Mouse (Mus musculus) MEL (cell line): ENCODE data around the gene Eif2ak1. TPM values are rescaled to one million over a fixed set of nuclear protein-coding genes. Genes with fewer than 3 reads are reported as not detected.

Source experiments
- DNase-seq: peaks from one replicate; pipeline ENCODE4 v3.0.0; 2011; ENCODE audit warnings: low read depth, low spot score
- H3K27ac ChIP-seq: 2 replicates; pipeline ENCODE4 v1.5.1; 2012; ENCODE audit warnings: low read depth, mild to moderate bottlenecking, control low read depth, low read length, moderate library complexity; ENCODE audit not compliant: control insufficient read depth
- H3K27me3 ChIP-seq, 2 experiments: fragments of 150-350 bp in 1 of 2; sonication (generic) in 1 of 2; 2 replicates each; pipeline ENCODE4 v1.6.1; 2012; ENCODE audit warnings: low read length in 2 of 2, mild to moderate bottlenecking in 2 of 2, improper control_type of control experiment in 1 of 2, moderate library complexity in 1 of 2; ENCODE audit not compliant: insufficient read depth in 2 of 2, control insufficient read depth in 1 of 2
- H3K36me3 ChIP-seq, 2 experiments: 2 replicates each; pipeline ENCODE4 v1.6.1; 2012 to 2014; ENCODE audit warnings: low read length in 2 of 2, improper control_type of control experiment in 1 of 2, inconsistent platforms in 1 of 2, mild to moderate bottlenecking in 1 of 2; ENCODE audit not compliant: insufficient read depth in 2 of 2, control insufficient read depth in 1 of 2
- H3K4me1 ChIP-seq, 2 experiments: fragments of 150-350 bp in 1 of 2; sonication (generic) in 1 of 2; 2 replicates each; pipeline ENCODE4 v1.6.1; 2012; ENCODE audit warnings: low read length in 2 of 2, improper control_type of control experiment in 1 of 2, mild to moderate bottlenecking in 1 of 2; ENCODE audit not compliant: insufficient read depth in 2 of 2, control insufficient read depth in 1 of 2
- H3K4me3 ChIP-seq, 2 experiments: fragments of 150-350 bp in 1 of 2; sonication (generic) in 1 of 2; 2 replicates each; pipeline ENCODE4 v1.5.1; 2012; ENCODE audit warnings: low read depth in 2 of 2, low read length in 2 of 2, mild to moderate bottlenecking in 2 of 2, moderate library complexity in 2 of 2, control low read depth in 1 of 2, improper control_type of control experiment in 1 of 2; ENCODE audit not compliant: control insufficient read depth in 1 of 2, insufficient read depth in 1 of 2
- H3K79me2 ChIP-seq: 2 replicates; pipeline ENCODE4 v1.6.1; 2012; ENCODE audit warnings: mild to moderate bottlenecking, low read length, moderate library complexity; ENCODE audit not compliant: control insufficient read depth, poor library complexity, insufficient read depth
- H3K9ac ChIP-seq: 2 replicates; pipeline ENCODE4 v1.6.1; 2012; ENCODE audit warnings: low read depth, mild to moderate bottlenecking, control low read depth, low read length, moderate library complexity; ENCODE audit not compliant: control insufficient read depth, poor library complexity, severe bottlenecking
- H3K9me3 ChIP-seq: fragments of 150-350 bp; sonication (generic); replicated peaks from 2 replicates; pipeline ENCODE4 v1.6.1; 2012; ENCODE audit warnings: mild to moderate bottlenecking, low read length, improper control_type of control experiment, moderate library complexity; ENCODE audit not compliant: insufficient read depth
- ELF1 ChIP-seq: IDR thresholded peaks from 2 replicates; pipeline ENCODE4 v1.6.1; 2014; ENCODE audit warnings: low read depth, mild to moderate bottlenecking, inconsistent platforms, low read length, improper control_type of control experiment, moderate library complexity
- EP300 ChIP-seq, 2 experiments: IDR thresholded peaks; 2 replicates each; pipeline ENCODE4 v1.6.1; 2011; ENCODE audit warnings: improper control_type of control experiment in 2 of 2, low read length in 2 of 2, low read depth in 1 of 2, mild to moderate bottlenecking in 1 of 2
- GABPA ChIP-seq: IDR thresholded peaks from 2 replicates; pipeline ENCODE4 v1.6.1; 2012; ENCODE audit warnings: low read depth, mild to moderate bottlenecking, inconsistent platforms, low read length, improper control_type of control experiment, moderate library complexity
- HCFC1 ChIP-seq: IDR thresholded peaks from 2 replicates; pipeline ENCODE4 v1.6.1; 2012; ENCODE audit warnings: low read depth, mild to moderate bottlenecking, inconsistent platforms, low read length, improper control_type of control experiment, moderate library complexity
- JUND ChIP-seq: IDR thresholded peaks from 2 replicates; pipeline ENCODE4 v1.6.1; 2011; ENCODE audit warnings: low read depth, mild to moderate bottlenecking, improper control_type of control experiment, low read length
- MXI1 ChIP-seq: IDR thresholded peaks from 2 replicates; pipeline ENCODE4 v1.6.1; 2011; ENCODE audit warnings: mild to moderate bottlenecking, low read depth, low read length, improper control_type of control experiment
- MYB ChIP-seq: IDR thresholded peaks from 2 replicates; pipeline ENCODE4 v1.6.1; 2011; ENCODE audit warnings: mild to moderate bottlenecking, low read depth, low read length, improper control_type of control experiment
- MYC ChIP-seq: IDR thresholded peaks from 2 replicates; pipeline ENCODE4 v1.6.1; 2011; ENCODE audit warnings: low read depth, mild to moderate bottlenecking, low read length, improper control_type of control experiment, moderate library complexity
- NELFE ChIP-seq: IDR thresholded peaks from 2 replicates; pipeline ENCODE4 v1.6.1; 2011; ENCODE audit warnings: low read depth, low read length, improper control_type of control experiment
- SIN3A ChIP-seq: IDR thresholded peaks from 2 replicates; pipeline ENCODE4 v1.6.1; 2012; ENCODE audit warnings: low read length, improper control_type of control experiment, inconsistent platforms
- SMC3 ChIP-seq: IDR thresholded peaks from 2 replicates; pipeline ENCODE4 v1.6.1; 2011; ENCODE audit warnings: low read depth, low read length, improper control_type of control experiment
- TBP ChIP-seq: IDR thresholded peaks from 2 replicates; pipeline ENCODE4 v1.8.0; 2011; ENCODE audit warnings: low read depth, low read length, improper control_type of control experiment
- UBTF ChIP-seq: IDR thresholded peaks from 2 replicates; pipeline ENCODE4 v1.6.1; 2012; ENCODE audit warnings: low read depth, mild to moderate bottlenecking, inconsistent platforms, low read length, improper control_type of control experiment, moderate library complexity, borderline replicate concordance; ENCODE audit not compliant: insufficient read depth
- USF1 ChIP-seq: IDR thresholded peaks from 2 replicates; pipeline ENCODE4 v1.6.1; 2014; ENCODE audit warnings: low read depth, mild to moderate bottlenecking, inconsistent platforms, low read length, improper control_type of control experiment, moderate library complexity
- polyA plus RNA-seq, 2 experiments: library from polyadenylated mRNA; stranded (reverse) in 1 of 2; unstranded in 1 of 2; fragments of >175 nt in 1 of 2; fragments of >200 nt in 1 of 2; gene quantifications; 2 replicates each; pipeline versions ENCODE4 v1.2.1 to v1.2.4; 2012; ENCODE audit warnings: low replicate concordance in 2 of 2, low read depth in 1 of 2; ENCODE audit not compliant: insufficient read length in 2 of 2, insufficient read depth in 1 of 2, missing spikeins in 1 of 2
- total RNA-seq: library from RNA; depleted of rRNA; stranded (reverse); fragments of 300-350 nt; gene quantifications from 2 replicates; pipeline ENCODE4 v1.2.3, GENCODE M21; 2012

Gene Eif2ak1
- total and polyA plus RNA-seq, 3 experiments = 14.8 to 33.5 (median 26.7) TPM

- H3K4me1 ChIP-seq = no peaks in the 10 kb centered on the region
- no peak overlapping the region for H3K27ac ChIP-seq
- no peaks in the 10 kb centered on the region for H3K79me2 ChIP-seq
- peaks cover 0 to 3% of the 10 kb centered on the region in 2 experiments; a peak in 2 of 4 replicates for H3K36me3 ChIP-seq
- H3K27me3 ChIP-seq = no peaks in the 10 kb centered on the region
- DNase-seq = no peak
- TF ChIP-seq MYB = no peak
- TF ChIP-seq SMC3 = no peak
- no peak for TF ChIP-seq NELFE
- no peak for TF ChIP-seq MXI1
- TF ChIP-seq EP300 (IDR thresholded peaks at IDR 0.05; ENCODE audit: low read depth in 1 of 2, low read length in 2 of 2) = no peak
- no peak for TF ChIP-seq MYC
- no peak overlapping the region for H3K4me3 ChIP-seq
- no peaks in the 10 kb centered on the region for H3K9me3 ChIP-seq
- no peak overlapping the region for H3K9ac ChIP-seq
Observed at GRCm38 (mm10) chr5:143929291-143929690, 111.7 kb downstream of the Eif2ak1 start.

DNA sequence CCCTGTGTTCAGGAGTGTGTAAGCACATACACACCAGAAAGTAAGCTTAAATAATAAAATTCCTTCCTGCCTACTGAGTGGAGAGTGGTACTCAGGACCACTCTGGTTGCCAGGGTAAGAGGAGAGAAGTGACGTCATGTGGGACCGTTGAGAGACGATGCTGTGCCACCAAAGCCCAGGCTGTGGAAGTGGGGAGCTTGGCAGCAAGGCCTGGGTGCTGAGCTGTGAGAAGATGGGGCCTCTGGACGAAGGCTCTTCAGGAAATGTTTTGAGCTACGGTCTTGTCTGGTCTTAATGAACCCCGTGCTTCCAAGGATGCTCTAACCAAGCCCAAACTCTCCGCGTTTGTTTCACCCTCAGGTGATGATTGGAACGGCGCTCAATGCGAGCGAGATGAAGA is 113.1 kb downstream of the Eif2ak1 start:
- Histone ChIP-seq H3K9ac (no peak overlapping the region), H3K4me1 (no peaks in the 10 kb centered on the region), H3K4me3 (no peak overlapping the region), H3K9me3 (no peaks in the 10 kb centered on the region), H3K36me3 (peaks cover 0 to 3% of the 10 kb centered on the region in 2 experiments; a peak in 2 of 4 replicates), H3K27me3 (no peaks in the 10 kb centered on the region), H3K27ac (no peak overlapping the region), H3K79me2 (no peaks in the 10 kb centered on the region)
- no peak for TF ChIP-seq SIN3A
- no peak for TF ChIP-seq USF1
- DNase-seq = no peak

DNA sequence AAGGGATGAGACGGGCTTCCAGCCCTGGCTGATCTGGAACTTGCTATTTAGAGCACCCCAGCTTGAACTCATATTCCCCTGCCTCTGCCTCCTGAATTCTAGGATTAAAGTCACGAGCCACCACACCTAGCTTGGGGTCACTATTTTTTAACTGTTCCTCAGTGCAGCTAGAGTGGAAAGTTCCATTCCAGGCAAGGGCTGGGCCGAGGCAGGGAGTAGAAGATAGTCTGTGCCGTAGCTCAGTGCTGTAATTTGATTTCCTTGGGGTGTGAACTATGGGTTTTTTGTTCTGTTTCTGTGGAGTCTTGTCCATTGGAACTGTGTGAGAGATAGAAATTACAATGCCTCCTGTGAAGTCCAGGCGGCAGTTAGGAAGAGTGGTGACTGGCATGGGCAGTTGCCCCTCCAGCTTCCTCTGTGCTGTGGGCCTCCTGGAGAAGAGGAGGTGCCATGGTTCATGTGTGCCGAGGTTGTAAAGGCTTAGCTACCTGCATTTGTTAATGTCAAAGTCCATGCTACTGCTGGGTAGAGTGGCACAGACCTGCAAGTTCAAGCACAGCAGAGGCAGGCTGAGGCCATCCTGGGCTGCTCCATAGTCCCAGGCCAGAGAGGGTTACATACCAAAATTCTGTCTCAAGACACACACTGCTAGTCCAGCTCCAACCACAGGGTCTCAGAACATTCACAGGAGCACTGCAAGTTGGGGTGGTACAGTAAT is 114.4 kb downstream of the Eif2ak1 start:
- no peak overlapping the region for H3K27ac ChIP-seq
- H3K79me2 ChIP-seq = no peaks in the 10 kb centered on the region
- H3K36me3 ChIP-seq = peaks cover 0 to 3% of the 10 kb centered on the region in 2 experiments; a peak in 1 of 4 replicates
- H3K9me3 ChIP-seq = no peaks in the 10 kb centered on the region
- no peak for TF ChIP-seq UBTF
- no peak for TF ChIP-seq SMC3
- TF ChIP-seq GABPA = no peak
- TF ChIP-seq ELF1 = no peak
- no peak for TF ChIP-seq JUND
- TF ChIP-seq MYC = no peak
- TF ChIP-seq TBP = no peak
- no peak for TF ChIP-seq HCFC1
- no peak for DNase-seq
- H3K27me3 ChIP-seq = no peaks in the 10 kb centered on the region
- H3K9ac ChIP-seq = no peak overlapping the region
- H3K4me3 ChIP-seq = no peak overlapping the region
- H3K4me1 ChIP-seq = no peaks in the 10 kb centered on the region
